Mouse (Mus musculus): ENCODE measurements around the gene Podn.

DNA sequence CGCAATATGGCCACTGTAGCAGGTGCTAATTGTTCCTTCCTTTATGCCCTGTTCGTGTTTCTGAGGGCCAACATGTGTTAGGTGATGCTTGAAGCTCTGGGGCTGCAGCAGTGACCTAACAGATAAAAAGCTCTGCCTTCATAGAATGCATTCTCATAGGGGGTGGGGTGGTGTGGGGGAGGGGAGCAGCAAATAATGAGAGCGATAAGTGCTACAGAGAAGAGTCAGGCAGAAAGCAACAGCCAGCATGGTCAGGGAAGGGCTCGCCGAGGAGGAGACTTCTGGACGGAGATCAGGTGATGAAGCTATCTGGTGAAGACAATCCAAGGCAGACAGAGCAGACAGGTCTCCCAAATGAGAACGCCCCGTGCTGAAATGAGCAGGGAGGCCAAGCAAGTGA, 43.6 kb downstream of the Podn start:
- TF ChIP-seq MAX (IDR thresholded peaks at IDR 0.05): no peak
- TF ChIP-seq CTCF (IDR thresholded peaks at IDR 0.05; ENCODE audit: control insufficient read depth, insufficient read depth, insufficient read length): no peak
- TF ChIP-seq USF1 (IDR thresholded peaks at IDR 0.05; ENCODE audit: low read depth): no peak
- no peak for TF ChIP-seq MYOG (IDR thresholded peaks at IDR 0.05; ENCODE audit: control insufficient read depth, extremely low read depth, insufficient read length)
- no peak for TF ChIP-seq CEBPB (IDR thresholded peaks at IDR 0.05; ENCODE audit: low read depth)
- TF ChIP-seq FOSL1 (IDR thresholded peaks at IDR 0.05; ENCODE audit: insufficient read depth, low read length, poor library complexity, severe bottlenecking): no peak
